Mouse (Mus musculus) forebrain, embryonic 16.5 days (tissue): Measurements from ENCODE around the gene Zfp64. TPM values are rescaled to one million over a fixed set of nuclear protein-coding genes. Genes with fewer than 3 reads are reported as not detected.
"Not testable (repeated sequence)": the region's sequence is repeated elsewhere in the genome, so short reads cannot be mapped to it uniquely, and the experiment has no call there.

Experiments used
- ATAC-seq: fragments of 200-750 bp; cut with Nextera tagmentation; 2 replicates; pipeline ENCODE4 v1.8.0; 2017; ENCODE audit warnings: mild to moderate bottlenecking, moderate library complexity
- H3K27ac ChIP-seq: fragments of 300-500 bp; sonication (generic); 2 replicates; pipeline ENCODE4 v1.5.1; 2014; ENCODE audit warnings: low read length, control low read depth
- H3K27me3 ChIP-seq: fragments of 300-500 bp; sonication (generic); replicated peaks from 2 replicates; pipeline ENCODE4 v1.6.1; 2014; ENCODE audit warnings: low read length; ENCODE audit not compliant: control insufficient read depth, insufficient read depth
- H3K36me3 ChIP-seq: fragments of 300-500 bp; sonication (generic); 2 replicates; pipeline ENCODE4 v1.6.1; 2014; ENCODE audit not compliant: control insufficient read depth, insufficient read depth
- H3K4me1 ChIP-seq: fragments of 300-500 bp; sonication (generic); replicated peaks from 2 replicates; pipeline ENCODE4 v1.6.1; 2014; ENCODE audit warnings: low read length; ENCODE audit not compliant: control insufficient read depth, insufficient read depth
- H3K4me2 ChIP-seq: fragments of 300-500 bp; sonication (generic); 2 replicates; pipeline ENCODE4 v1.6.1; 2014; ENCODE audit warnings: mild to moderate bottlenecking, low read length, control low read depth
- H3K4me3 ChIP-seq: fragments of 300-500 bp; sonication (generic); replicated peaks from 2 replicates; pipeline ENCODE4 v1.5.1; 2014; ENCODE audit warnings: mild to moderate bottlenecking, low read length, control low read depth
- H3K9ac ChIP-seq: fragments of 300-500 bp; sonication (generic); replicated peaks from 2 replicates; pipeline ENCODE4 v1.6.1; 2014; ENCODE audit warnings: low read depth, low read length, control low read depth
- H3K9me3 ChIP-seq: fragments of 300-500 bp; sonication (generic); 2 replicates; pipeline ENCODE4 v1.6.1; 2016; ENCODE audit warnings: low read length; ENCODE audit not compliant: control insufficient read depth
- WGBS: fragments of 180-500 bp; shearing (Covaris S2); extraction: QIAGEN DNeasy Blood & Tissue Kit; methylation state at CpG from one replicate; pipeline ENCODE4 v1.1.7; 2014; 5-methylcytosine and 5-hydroxymethylcytosine counted together
- polyA plus RNA-seq: library from polyadenylated mRNA; unstranded; fragments of >200 nt; fragmentation: Nextera tagmentation; extraction: Ambion mirVana; gene quantifications from 2 replicates; pipeline ENCODE4 v1.2.1, GENCODE M21; 2015

Gene Zfp64
- polyA plus RNA-seq, 1 experiment from 2014 or later, result 32.7 TPM

DNA sequence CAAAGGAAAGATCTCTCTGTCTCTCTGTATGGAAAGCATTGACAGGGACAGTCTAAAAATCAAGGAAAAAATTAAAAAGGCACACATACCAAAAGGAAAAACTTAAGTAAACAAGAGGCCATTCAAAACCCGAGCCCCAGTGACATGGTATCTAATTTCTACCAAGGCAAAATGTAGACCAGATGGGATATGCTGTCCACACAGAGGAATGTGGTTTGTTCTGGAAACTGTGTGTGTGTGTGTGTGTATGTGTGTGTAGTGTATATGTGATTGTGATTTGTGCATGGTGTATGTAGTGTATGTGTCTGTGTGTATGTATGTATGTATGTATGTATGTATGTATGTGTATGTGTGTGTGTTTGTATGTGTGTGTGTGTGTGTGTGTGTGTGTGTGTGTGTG lies 100.6 kb downstream of the Zfp64 start:
- Histone ChIP-seq H3K27me3 (no peaks in the 10 kb centered on the region), H3K27ac (no peak overlapping the region)
- WGBS, result 74% methylated on average over 1 of the region's 1 CpGs

DNA sequence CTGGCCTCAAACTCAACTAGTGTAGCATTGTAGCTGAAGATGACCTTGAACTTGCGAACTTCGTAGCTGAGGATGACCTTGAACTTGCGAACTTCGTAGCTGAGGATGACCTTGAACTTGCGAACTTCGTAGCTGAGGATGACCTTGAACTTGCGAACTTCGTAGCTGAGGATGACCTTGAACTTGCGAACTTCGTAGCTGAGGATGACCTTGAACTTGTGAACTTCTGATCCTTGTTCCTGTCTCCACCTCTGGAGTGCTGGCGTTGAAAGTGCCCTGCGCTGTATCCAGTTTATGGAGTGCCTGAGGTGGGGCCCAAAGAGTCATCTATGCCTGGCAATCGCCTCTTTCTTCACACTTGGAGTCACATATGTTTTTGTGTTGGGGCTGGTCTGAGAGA lies 101.5 kb downstream of the Zfp64 start:
- H3K9ac ChIP-seq, H3K27me3 ChIP-seq: not testable (repeated sequence)
- WGBS, result 93% methylated on average over 11 of the region's 13 CpGs

More for the DNA sequence above, 100.6 kb downstream of the Zfp64 start:
- ATAC-seq, result no peak
- Histone ChIP-seq H3K4me1 (peaks cover under 1% of the 10 kb centered on the region), H3K36me3 (no peaks in the 10 kb centered on the region), H3K4me3 (no peak overlapping the region), H3K9me3 (no peaks in the 10 kb centered on the region), H3K4me2 (no peak overlapping the region), H3K9ac (no peak overlapping the region)

DNA sequence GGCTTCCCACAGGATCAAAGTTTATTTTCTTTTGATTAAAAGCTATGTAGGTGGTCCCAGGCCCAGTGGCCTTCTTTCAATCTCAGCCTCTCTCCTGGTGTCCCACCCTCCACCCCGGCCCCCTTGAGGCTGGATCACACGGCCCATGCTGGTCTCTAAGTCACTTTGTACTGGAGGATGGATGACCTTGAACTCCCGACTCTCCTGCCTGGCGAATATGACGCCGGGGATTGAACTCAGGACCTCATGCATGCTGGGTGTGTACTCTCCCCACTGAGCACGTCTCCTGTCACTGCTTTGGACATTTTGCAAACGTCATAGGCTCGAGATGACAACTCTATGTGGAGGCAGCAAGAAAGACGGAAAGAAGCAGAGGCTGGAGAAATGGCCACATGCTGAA lies 103.8 kb downstream of the Zfp64 start:
- H3K27ac ChIP-seq, result no peak overlapping the region
- no peak overlapping the region for H3K4me2 ChIP-seq
- no peak overlapping the region for H3K9ac ChIP-seq
- H3K4me1 ChIP-seq, result no peaks in the 10 kb centered on the region
- WGBS, result 59% methylated on average over 10 of the region's 10 CpGs
- no peaks in the 10 kb centered on the region for H3K9me3 ChIP-seq
- no peaks in the 10 kb centered on the region for H3K36me3 ChIP-seq
- no peaks in the 10 kb centered on the region for H3K27me3 ChIP-seq
- H3K4me3 ChIP-seq, result no peak overlapping the region
- no peak for ATAC-seq

More for the DNA sequence above, 101.5 kb downstream of the Zfp64 start:
- H3K4me2 ChIP-seq, H3K4me1 ChIP-seq, H3K27ac ChIP-seq, ATAC-seq, H3K36me3 ChIP-seq, H3K4me3 ChIP-seq, H3K9me3 ChIP-seq: not testable (repeated sequence)

DNA sequence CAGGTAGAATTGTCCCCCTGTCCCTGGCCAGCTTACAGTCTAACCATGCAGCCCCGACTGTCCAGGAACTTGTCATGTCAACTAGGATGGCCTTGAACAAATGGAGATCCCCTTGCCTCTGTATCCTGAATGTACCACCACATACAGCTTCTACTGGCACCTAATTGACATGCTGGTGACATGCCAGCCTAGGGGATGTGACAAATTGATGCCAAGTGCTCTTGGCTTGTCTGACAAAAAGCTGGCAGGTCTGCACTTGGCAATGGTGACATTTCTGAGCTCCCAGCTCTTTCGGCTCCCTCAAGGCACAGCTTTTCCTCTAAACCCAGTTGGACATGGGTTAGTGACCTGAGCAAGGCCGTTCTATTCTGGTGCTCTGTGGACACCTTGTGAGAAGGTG lies 106.8 kb downstream of the Zfp64 start:
- 66% methylated on average over 3 of the region's 3 CpGs for WGBS
- H3K9ac ChIP-seq, result no peak overlapping the region
- H3K4me1 ChIP-seq, result no peaks in the 10 kb centered on the region
- ATAC-seq, result no peak
- no peaks in the 10 kb centered on the region for H3K27me3 ChIP-seq
- H3K9me3 ChIP-seq, result no peaks in the 10 kb centered on the region
- no peak overlapping the region for H3K27ac ChIP-seq
- H3K4me2 ChIP-seq, result no peak overlapping the region
- H3K4me3 ChIP-seq, result no peak overlapping the region
- no peaks in the 10 kb centered on the region for H3K36me3 ChIP-seq

DNA sequence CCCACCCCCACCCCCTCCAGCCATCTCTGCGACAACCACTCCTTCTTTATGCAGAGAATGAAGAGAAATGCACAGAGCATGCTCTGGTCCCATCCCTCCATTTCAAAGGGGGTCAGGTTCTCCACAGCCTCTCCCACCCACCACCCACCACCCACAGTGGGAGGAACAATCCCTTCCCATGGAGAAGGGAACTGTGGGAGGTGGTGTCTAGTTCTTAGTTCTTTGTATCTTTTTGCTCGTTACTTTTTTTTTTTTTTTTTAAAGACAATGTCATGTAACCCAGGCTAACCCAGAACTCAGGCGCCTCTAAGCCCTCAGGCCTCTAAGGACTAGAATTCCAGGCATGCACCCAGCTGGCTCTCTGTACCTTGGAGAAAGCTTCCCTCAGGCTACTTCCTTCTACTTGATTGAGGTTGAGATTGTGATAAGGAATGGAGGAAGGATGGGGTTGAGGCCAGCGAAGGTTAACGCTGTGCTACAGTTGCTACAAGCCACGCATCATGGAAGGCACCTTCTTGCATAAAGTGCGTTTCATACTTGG lies 109.1 kb downstream of the Zfp64 start:
- Histone ChIP-seq H3K27ac (no peak overlapping the region), H3K27me3 (peaks cover 8% of the 10 kb centered on the region), H3K4me2 (no peak overlapping the region), H3K4me1 (0 out of 2 replicates have a peak, but pooled peaks cover 2% of the 10 kb centered on the region), H3K36me3 (no peaks in the 10 kb centered on the region), H3K9me3 (no peaks in the 10 kb centered on the region), H3K4me3 (no peak overlapping the region), H3K9ac (no peak overlapping the region)
- WGBS, result 72% methylated on average over 7 of the region's 7 CpGs
- ATAC-seq, result no peak

Other genes starting within 250 kb of the Zfp64 start
- gene Atp9a, start 213.2 kb downstream of the Zfp64 start, polyA plus RNA-seq, result 53.9 and 60.4 TPM in 2 replicates
- 0.54 and 1.1 TPM in 2 replicates for gene Sall4, start 187.6 kb downstream of the Zfp64 start, polyA plus RNA-seq